Mouse (Mus musculus): ENCODE data around the gene 4930524J08Rik. TPM values are rescaled to one million over a fixed set of nuclear protein-coding genes. Genes with fewer than 3 reads are reported as not detected.

The 4930524J08Rik gene
- 0.48 and 0.77 TPM in 2 replicates for polyA plus RNA-seq (2015; fragmentation: Nextera tagmentation; extraction: Ambion mirVana)

DNA sequence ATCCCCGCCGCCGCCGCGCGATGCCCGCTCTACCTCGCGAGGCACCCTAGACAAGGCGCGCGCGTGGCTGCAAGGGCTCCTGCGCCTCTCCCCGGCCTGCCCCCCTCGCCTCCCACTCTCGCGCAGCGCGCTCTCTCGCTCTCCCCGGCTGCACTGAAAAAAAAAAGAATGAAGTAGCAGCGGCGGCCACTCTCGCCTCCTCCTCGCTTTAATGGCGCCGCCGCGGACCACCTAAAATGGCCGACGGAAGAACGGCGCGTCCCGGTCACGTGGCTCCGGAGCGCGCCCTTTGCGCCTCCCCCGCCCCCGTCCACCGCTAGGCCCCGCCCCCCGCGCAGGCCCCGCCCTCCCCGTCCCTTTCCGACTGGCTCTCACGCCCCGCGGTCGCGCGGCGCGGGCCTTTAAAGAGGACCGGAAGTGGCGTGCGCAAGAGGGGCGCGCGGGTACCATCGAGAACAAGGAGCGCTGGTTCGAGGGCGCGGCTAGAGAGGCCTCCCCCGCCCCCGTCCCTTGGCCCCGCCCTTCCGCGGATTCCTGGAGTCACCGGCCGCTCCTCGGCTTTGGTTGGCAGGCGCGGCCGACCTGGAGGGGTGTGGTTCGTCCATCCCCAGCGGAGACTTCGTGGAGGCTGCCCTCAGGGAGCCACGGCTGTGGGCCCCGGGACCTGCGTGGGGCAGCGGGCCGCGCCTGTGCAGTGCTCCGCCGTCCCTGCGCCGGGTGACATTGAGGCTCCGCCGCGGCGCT lies at the start of gene 4930524J08Rik, which contains the start of gene Hnrnpd:
Gene 4930524J08Rik, plus strand, starts transcription at position 363 of the 744 bp plus-strand sequence.
Gene Hnrnpd, minus strand, starts transcription at position 240 of the 744 bp plus-strand sequence.
- Histone ChIP-seq H3K9me3 (replicated peaks) (no peaks in the 10 kb centered on the region), H3K4me1 (replicated peaks) (peaks cover 45% of the 10 kb centered on the region), H3K4me2 (peak within 1 kb of the TSS; percentile 91), H3K9ac (peak within 1 kb of the TSS; percentile 96), H3K27me3 (no peaks in the 10 kb centered on the region), H3K27ac (replicated peaks) (peak within 1 kb of the TSS; percentile 96), H3K36me3 (replicated peaks) (peaks cover 20% of the 10 kb centered on the region; the same call in 1 of the 2 replicates), H3K4me3 (replicated peaks) (peak within 1 kb of the TSS; percentile 95)
- peak; percentile 95 for ATAC-seq (ENCODE audit: insufficient read depth)
- WGBS (ENCODE audit: insufficient replicate concordance): under 1% methylated on average over 91 of the region's 97 CpGs

DNA sequence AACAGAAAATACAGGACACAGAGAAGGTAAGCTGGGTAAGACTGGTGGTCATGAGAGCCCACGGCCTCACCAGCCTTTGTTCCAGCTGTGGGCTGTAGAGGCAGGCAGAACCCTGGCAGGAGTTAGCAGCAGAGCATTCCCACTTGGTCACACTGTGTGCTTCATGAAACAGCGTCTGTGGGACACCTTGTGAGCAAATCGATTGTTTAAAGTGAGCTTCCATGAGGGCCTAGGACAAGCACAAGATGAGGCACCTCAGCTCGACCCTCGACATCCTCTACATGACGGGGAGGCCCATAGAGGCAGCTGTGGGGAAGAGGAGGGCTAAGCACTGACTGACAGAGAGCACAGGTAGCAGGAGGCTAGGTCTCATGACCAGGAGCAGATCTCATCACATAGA lies 47.0 kb upstream of the 4930524J08Rik start:
- no peak overlapping the region for H3K4me2 ChIP-seq
- H3K4me3 ChIP-seq (replicated peaks): no peak overlapping the region
- H3K4me1 ChIP-seq (replicated peaks): no peaks in the 10 kb centered on the region
- no peak for ATAC-seq (ENCODE audit: insufficient read depth)
- H3K9me3 ChIP-seq (replicated peaks): no peaks in the 10 kb centered on the region
- H3K9ac ChIP-seq: no peak overlapping the region
- H3K27ac ChIP-seq (replicated peaks): no peak overlapping the region
- H3K27me3 ChIP-seq: no peaks in the 10 kb centered on the region; the same call in 1 of the 2 replicates
- H3K36me3 ChIP-seq (replicated peaks): no peaks in the 10 kb centered on the region
- WGBS (ENCODE audit: insufficient replicate concordance): 56% methylated on average over 6 of the region's 6 CpGs

GRCm38 (mm10) chr5:99939440-99939839 lies 39.4 kb upstream of the 4930524J08Rik start:
- H3K4me1 ChIP-seq (replicated peaks): no peaks in the 10 kb centered on the region
- no peak overlapping the region for H3K27ac ChIP-seq (replicated peaks)
- H3K4me2 ChIP-seq: no peak overlapping the region
- no peak overlapping the region for H3K4me3 ChIP-seq (replicated peaks)
- H3K36me3 ChIP-seq (replicated peaks): no peaks in the 10 kb centered on the region
- no peak overlapping the region for H3K9ac ChIP-seq
- 76% methylated on average over 3 of the region's 3 CpGs for WGBS (ENCODE audit: insufficient replicate concordance)
- no peak for ATAC-seq (ENCODE audit: insufficient read depth)
- no peaks in the 10 kb centered on the region for H3K27me3 ChIP-seq
- no peaks in the 10 kb centered on the region for H3K9me3 ChIP-seq (replicated peaks)

GRCm38 (mm10) chr5:99941273-99941672 lies 37.6 kb upstream of the 4930524J08Rik start:
- Histone ChIP-seq H3K4me1 (replicated peaks) (no peaks in the 10 kb centered on the region), H3K27me3 (no peaks in the 10 kb centered on the region), H3K9me3 (replicated peaks) (no peaks in the 10 kb centered on the region), H3K4me3 (replicated peaks) (no peak overlapping the region), H3K36me3 (replicated peaks) (no peaks in the 10 kb centered on the region), H3K4me2 (no peak overlapping the region), H3K27ac (replicated peaks) (no peak overlapping the region), H3K9ac (no peak overlapping the region)
- WGBS (ENCODE audit: insufficient replicate concordance): 67% methylated on average over 10 of the region's 10 CpGs
- ATAC-seq (ENCODE audit: insufficient read depth): no peak

- no peaks in the 10 kb centered on the region for H3K36me3 ChIP-seq (replicated peaks)
These were observed 36.9 kb upstream of the 4930524J08Rik start for GRCm38 (mm10) chr5:99941776-99942502.

GRCm38 (mm10) chr5:99952513-99952912 lies 26.3 kb upstream of the 4930524J08Rik start:
- Histone ChIP-seq H3K27ac (replicated peaks) (no peak overlapping the region), H3K9ac (no peak overlapping the region), H3K4me2 (no peak overlapping the region), H3K4me3 (replicated peaks) (no peak overlapping the region), H3K36me3 (replicated peaks) (peaks cover 34% of the 10 kb centered on the region), H3K4me1 (replicated peaks) (no peaks in the 10 kb centered on the region), H3K9me3 (replicated peaks) (no peaks in the 10 kb centered on the region), H3K27me3 (no peaks in the 10 kb centered on the region)
- ATAC-seq (ENCODE audit: insufficient read depth): peak; percentile 47; the same call in 1 of the 2 replicates
- WGBS (ENCODE audit: insufficient replicate concordance): 64% methylated on average over 5 of the region's 5 CpGs

More at GRCm38 (mm10) chr5:99941776-99942502, 36.9 kb upstream of the 4930524J08Rik start:
- Histone ChIP-seq H3K4me2 (no peak overlapping the region), H3K27ac (replicated peaks) (no peak overlapping the region), H3K4me1 (replicated peaks) (no peaks in the 10 kb centered on the region), H3K4me3 (replicated peaks) (no peak overlapping the region), H3K27me3 (no peaks in the 10 kb centered on the region), H3K9me3 (replicated peaks) (no peaks in the 10 kb centered on the region), H3K9ac (no peak overlapping the region)
- 66% methylated on average over 10 of the region's 10 CpGs for WGBS (ENCODE audit: insufficient replicate concordance)
- ATAC-seq (ENCODE audit: insufficient read depth): no peak

GRCm38 (mm10) chr5:99953883-99954282 lies 25.0 kb upstream of the 4930524J08Rik start:
- ATAC-seq (ENCODE audit: insufficient read depth): no peak
- no peak overlapping the region for H3K4me2 ChIP-seq
- H3K27ac ChIP-seq (replicated peaks): no peak overlapping the region
- WGBS (ENCODE audit: insufficient replicate concordance): 45% methylated on average over 1 of the region's 1 CpGs
- H3K9ac ChIP-seq: no peak overlapping the region
- H3K4me1 ChIP-seq (replicated peaks): no peaks in the 10 kb centered on the region
- H3K9me3 ChIP-seq (replicated peaks): no peaks in the 10 kb centered on the region
- no peaks in the 10 kb centered on the region for H3K27me3 ChIP-seq
- peaks cover 46% of the 10 kb centered on the region for H3K36me3 ChIP-seq (replicated peaks)
- H3K4me3 ChIP-seq (replicated peaks): no peak overlapping the region

GRCm38 (mm10) chr5:99958666-99959065 lies 20.2 kb upstream of the 4930524J08Rik start:
- no peak overlapping the region for H3K4me3 ChIP-seq (replicated peaks)
- no peaks in the 10 kb centered on the region for H3K4me1 ChIP-seq (replicated peaks)
- no peak overlapping the region for H3K4me2 ChIP-seq
- no peak overlapping the region for H3K27ac ChIP-seq (replicated peaks)
- no peak overlapping the region for H3K9ac ChIP-seq
- peaks cover 73% of the 10 kb centered on the region for H3K36me3 ChIP-seq (replicated peaks)
- H3K9me3 ChIP-seq (replicated peaks): no peaks in the 10 kb centered on the region
- 79% methylated on average over 1 of the region's 1 CpGs for WGBS (ENCODE audit: insufficient replicate concordance)
- no peaks in the 10 kb centered on the region for H3K27me3 ChIP-seq
- ATAC-seq (ENCODE audit: insufficient read depth): no peak

GRCm38 (mm10) chr5:99959236-99959936 lies 19.5 kb upstream of the 4930524J08Rik start:
- Histone ChIP-seq H3K4me2 (no peak overlapping the region), H3K4me1 (replicated peaks) (no peaks in the 10 kb centered on the region), H3K9ac (no peak overlapping the region), H3K9me3 (replicated peaks) (no peaks in the 10 kb centered on the region), H3K27me3 (no peaks in the 10 kb centered on the region), H3K4me3 (replicated peaks) (no peak overlapping the region), H3K27ac (replicated peaks) (no peak overlapping the region), H3K36me3 (replicated peaks) (peaks cover 76% of the 10 kb centered on the region)
- no peak for ATAC-seq (ENCODE audit: insufficient read depth)
- 74% methylated on average over 2 of the region's 2 CpGs for WGBS (ENCODE audit: insufficient replicate concordance)

GRCm38 (mm10) chr5:99959960-99960359 lies 18.9 kb upstream of the 4930524J08Rik start:
- no peak overlapping the region for H3K4me3 ChIP-seq (replicated peaks)
- no peak overlapping the region for H3K9ac ChIP-seq
- H3K27ac ChIP-seq (replicated peaks): no peak overlapping the region
- no peaks in the 10 kb centered on the region for H3K27me3 ChIP-seq
- no peak for ATAC-seq (ENCODE audit: insufficient read depth)
- no peaks in the 10 kb centered on the region for H3K4me1 ChIP-seq (replicated peaks)
- H3K36me3 ChIP-seq (replicated peaks): peaks cover 76% of the 10 kb centered on the region
- no peaks in the 10 kb centered on the region for H3K9me3 ChIP-seq (replicated peaks)
- 55% methylated on average over 2 of the region's 2 CpGs for WGBS (ENCODE audit: insufficient replicate concordance)
- no peak overlapping the region for H3K4me2 ChIP-seq

GRCm38 (mm10) chr5:99973941-99974340 lies 4.9 kb upstream of the 4930524J08Rik start:
- Histone ChIP-seq H3K27me3 (no peaks in the 10 kb centered on the region), H3K4me2 (peak overlapping the region; percentile 91), H3K9me3 (replicated peaks) (no peaks in the 10 kb centered on the region), H3K4me1 (replicated peaks) (peaks cover 41% of the 10 kb centered on the region), H3K4me3 (replicated peaks) (0 out of 2 replicates have a peak overlapping the region, but pooled peaks have one; percentile 11), H3K36me3 (replicated peaks) (peaks cover 47% of the 10 kb centered on the region), H3K27ac (replicated peaks) (peak overlapping the region; percentile 9; the same call in 1 of the 2 replicates), H3K9ac (peak overlapping the region; percentile 1; the same call in 1 of the 2 replicates)
- 8% methylated on average over 2 of the region's 2 CpGs for WGBS (ENCODE audit: insufficient replicate concordance)
- ATAC-seq (ENCODE audit: insufficient read depth): no peak
